Mouse (Mus musculus): ENCODE measurements at regions not wholly inside any gene's neighbourhood (a gene's known extent, or its start where the extent isn't known, plus 50 kb on each side); places are given as distances from the start of the nearest gene placed in this dataset.
A peak's percentile ranks its signal among the peaks of the same experiment; 100 is the strongest.

DNA sequence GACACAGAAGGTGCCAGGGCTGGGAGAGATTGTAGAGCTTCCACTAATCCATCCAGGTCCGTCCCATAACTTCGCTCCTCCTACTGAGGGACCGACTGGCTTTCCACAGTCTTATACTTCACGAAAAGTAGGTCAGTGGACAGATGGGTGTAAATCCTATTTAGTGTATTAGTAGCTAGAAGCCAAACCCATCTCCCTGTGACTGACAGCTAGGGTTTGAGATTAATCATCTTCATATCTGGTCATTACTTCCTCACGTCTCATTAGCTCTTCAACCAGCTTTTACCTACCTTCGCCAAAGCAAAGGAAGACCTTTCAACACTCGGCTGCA is 60.4 kb upstream of the Scaf11 start:
- DNase-seq, result no peak

DNA sequence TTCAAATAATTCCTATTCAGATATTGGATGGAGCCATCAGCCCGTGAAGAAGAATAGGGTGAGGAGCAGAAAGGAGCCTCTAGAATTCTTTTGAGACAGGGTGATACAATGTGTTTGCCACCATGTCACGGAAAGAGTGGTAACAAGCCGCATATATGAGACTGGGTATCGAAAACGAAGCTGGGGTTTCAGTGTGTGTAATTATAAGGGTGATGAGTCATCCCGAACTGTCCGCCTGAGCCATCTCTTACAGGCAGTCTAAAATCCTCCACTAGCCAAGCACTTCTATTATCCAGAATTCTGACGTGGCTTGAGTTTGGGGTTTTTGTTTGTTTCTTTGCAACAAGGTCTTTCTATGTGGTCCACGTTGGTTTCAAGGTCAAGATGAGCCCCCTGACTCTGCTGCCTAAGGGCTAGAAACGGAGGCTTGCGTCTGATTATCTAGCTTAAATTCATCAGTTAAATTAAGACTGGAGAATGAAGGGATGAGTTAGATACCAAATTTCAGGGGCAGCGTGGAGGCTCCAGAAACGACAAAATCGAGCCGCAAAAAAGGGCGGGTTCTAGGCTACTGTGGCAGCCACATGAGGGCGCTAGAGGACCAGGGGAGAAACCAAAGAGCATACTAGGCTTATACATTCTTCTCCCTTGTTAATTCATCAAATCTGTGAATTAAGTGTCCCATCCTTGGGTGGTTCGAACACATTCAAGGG is 59.9 kb upstream of the Scaf11 start:
- DNase-seq, result peak; percentile 88

DNA sequence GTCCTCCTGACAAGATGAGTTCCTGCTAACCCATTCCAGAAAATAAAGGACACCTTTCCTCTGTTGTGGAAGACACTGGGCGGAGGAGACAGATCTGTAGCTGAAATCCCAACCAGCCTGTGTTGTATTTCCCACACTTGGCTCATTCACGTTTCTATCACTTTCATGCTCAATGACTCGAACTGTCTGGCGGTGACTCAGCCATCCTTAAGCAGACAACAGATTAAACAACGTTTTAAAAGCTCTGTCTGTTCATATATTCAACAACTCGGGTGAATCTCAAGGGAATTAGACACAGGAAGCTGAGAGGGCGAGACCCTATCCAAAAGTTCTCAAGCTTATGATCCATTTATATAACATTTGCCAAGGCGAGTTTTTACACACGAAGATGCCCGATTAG is 57.5 kb upstream of the Scaf11 start:
- no peak for DNase-seq

DNA sequence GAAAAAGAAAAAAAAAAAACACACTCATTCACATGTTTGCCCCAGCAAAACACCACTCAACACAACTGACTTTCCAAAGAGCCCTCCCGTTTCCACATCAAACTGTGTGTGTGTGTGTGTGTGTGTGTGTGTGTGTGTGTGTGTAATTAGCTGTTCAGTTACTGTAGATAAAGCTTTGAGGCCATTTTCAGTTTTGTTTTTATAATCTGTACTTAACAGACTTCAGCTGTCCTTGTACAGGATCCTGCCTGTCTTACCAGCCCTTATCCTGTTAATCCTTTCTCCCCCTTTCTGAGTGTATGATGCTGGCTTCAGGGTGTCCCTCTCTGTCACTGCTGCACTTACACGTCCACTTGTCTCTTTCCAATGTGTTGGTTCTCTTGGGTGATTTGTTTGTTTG is 55.0 kb upstream of the Scaf11 start:
- DNase-seq, result no peak

DNA sequence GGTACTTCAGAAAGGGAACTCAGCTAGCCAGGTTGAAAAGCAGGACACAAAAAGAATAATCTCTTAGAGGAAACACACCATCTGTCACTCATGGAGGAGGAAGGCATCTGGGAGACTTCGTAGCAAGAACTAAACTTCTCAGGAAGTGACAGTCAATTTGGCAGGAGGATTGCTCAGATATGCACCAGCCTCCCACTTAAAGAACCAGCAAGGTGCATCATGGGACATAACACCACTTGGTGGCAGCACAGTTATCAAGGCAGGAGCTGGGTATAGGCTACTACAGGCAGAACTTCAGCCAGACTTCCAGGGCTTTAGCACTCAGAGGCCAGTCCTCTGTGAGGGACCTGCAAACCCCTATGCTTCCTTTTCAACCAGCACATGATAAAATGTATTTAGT is 52.0 kb upstream of the Scaf11 start:
- peak; percentile 55 for DNase-seq
